Mouse (Mus musculus): ENCODE data around the gene Pptc7. TPM values are rescaled to one million over a fixed set of nuclear protein-coding genes. Genes with fewer than 3 reads are reported as not detected.

The Pptc7 gene
- polyA plus RNA-seq, 1 experiment from 2014 or later, result 7.1 TPM

DNA sequence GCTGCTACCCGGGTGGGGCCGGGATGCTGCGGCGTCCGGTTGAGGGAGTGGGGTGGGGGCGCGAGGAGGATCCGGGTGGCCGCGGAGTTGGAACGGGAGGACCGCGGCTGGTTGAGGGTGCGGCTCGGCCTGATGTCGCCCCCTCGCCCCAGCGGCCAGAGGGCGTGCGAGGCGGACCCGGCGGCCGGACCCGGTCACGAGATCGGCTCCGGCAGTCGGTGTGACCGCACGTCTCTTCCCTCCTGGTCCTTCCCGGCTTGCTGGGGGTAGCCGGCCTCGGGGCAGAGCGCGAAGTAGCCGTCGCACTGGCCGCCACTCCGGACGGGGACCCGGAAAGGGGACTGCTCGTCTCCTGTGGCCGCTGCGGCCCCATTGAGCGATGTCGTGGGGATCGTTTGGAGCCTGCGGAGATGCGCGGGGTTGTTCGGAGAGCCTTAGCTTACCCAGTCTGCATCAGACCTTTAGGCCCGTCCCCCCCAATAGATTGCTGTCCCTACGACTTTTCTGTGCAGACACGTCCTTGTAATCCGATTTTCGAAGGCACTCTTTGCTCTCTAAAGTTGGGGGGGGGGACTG is 70.4 kb downstream of the Pptc7 start:
- H3K9me3 ChIP-seq (replicated peaks; ENCODE audit: control insufficient read depth, low read length, poor library complexity, severe bottlenecking), result no peaks in the 10 kb centered on the region
- peak overlapping the region; percentile 82 for H3K27ac ChIP-seq (ENCODE audit: low read length)
- peaks cover 12% of the 10 kb centered on the region for H3K4me1 ChIP-seq (ENCODE audit: control insufficient read depth, insufficient read depth, low read length)
- H3K36me3 ChIP-seq (ENCODE audit: control insufficient read depth, insufficient read depth, low read length), result no peaks in the 10 kb centered on the region
- H3K9ac ChIP-seq (ENCODE audit: low read depth, low read length), result peak overlapping the region; percentile 73
- under 1% methylated on average over 54 of the region's 57 CpGs for WGBS
- ATAC-seq, result no peak; the same call in 1 of the 2 replicates
- H3K4me3 ChIP-seq (ENCODE audit: low read depth, low read length), result peak overlapping the region; percentile 92
- peak overlapping the region; percentile 73 for H3K4me2 ChIP-seq (ENCODE audit: low read length)
- no peaks in the 10 kb centered on the region for H3K27me3 ChIP-seq (ENCODE audit: control insufficient read depth, insufficient read depth, low read depth, low read length)

DNA sequence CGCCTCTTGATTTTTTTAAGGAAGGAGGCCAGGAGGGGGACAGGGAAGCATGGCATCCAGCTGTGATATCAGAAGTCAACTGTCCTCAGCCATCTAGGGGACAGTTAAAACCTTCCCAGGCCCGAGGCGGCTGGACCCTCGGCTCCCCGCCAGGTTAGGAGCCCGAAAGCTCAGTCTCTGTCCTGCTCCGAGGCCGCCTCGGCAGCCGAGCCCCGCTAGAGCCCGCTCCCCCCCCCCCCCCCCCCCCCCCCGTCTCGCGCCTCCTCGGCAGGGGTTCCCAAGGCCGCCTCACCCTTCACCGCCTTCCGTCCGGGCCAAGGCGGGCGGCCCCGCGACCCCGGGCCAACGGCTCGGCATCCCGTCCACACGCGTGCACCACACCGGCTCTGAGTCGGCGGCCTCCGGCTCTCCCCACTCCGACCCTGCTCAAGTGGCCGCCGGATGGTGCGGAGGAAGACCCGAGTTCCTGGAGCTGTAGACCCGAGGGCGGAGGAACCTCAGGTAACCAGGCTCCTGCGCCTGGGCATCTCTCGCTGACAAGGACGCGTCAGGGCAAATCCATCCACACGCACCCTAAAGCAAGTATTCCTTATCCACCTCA is 87.5 kb downstream of the Pptc7 start, which contains the start of gene Gpn3:
Gene Gpn3, plus strand, starts transcription at position 286 of the 601 bp plus-strand sequence.
- WGBS, result under 1% methylated on average over 28 of the region's 46 CpGs

DNA sequence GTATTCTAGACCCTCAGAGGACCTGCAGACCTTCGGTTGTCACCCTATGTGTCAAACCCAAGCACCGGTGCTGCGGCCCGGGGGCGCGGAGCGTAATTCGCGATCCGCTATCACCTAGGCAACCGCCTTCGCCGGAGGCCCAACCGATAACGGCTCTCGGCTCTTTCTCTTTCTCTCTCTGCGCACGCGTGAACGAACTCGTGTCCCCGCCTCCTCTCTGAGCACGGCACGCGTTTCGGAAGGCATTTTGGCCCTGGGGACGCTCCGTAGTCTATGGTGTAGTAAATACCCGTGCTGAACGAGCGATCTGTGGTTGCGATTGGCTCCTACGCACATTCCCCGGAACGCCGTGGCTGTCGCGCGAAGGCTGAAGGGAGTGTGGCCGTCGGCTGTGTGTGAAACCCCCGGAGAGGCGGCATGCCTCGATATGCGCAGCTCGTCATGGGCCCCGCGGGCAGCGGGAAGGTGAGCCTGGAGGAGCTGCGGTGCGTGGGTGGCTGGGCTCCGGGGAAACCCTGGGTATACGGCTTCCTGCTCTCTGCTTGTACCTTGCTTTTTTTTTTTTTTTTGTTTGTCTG is 88.1 kb downstream of the Pptc7 start, which contains the start of gene Fam216a:
Gene Fam216a, minus strand, starts transcription at position 173 of the 578 bp plus-strand sequence.
- Histone ChIP-seq H3K4me2 (ENCODE audit: low read length) (peak within 1 kb of the TSS; percentile 76), H3K36me3 (ENCODE audit: control insufficient read depth, insufficient read depth, low read length) (0 out of 2 replicates have a peak, but pooled peaks cover 4% of the 10 kb centered on the region), H3K27me3 (ENCODE audit: control insufficient read depth, insufficient read depth, low read depth, low read length) (no peaks in the 10 kb centered on the region), H3K4me1 (ENCODE audit: control insufficient read depth, insufficient read depth, low read length) (peaks cover 17% of the 10 kb centered on the region), H3K4me3 (ENCODE audit: low read depth, low read length) (peak within 1 kb of the TSS; percentile 87), H3K9ac (ENCODE audit: low read depth, low read length) (peak within 1 kb of the TSS; percentile 88), H3K9me3 (replicated peaks; ENCODE audit: control insufficient read depth, low read length, poor library complexity, severe bottlenecking) (no peaks in the 10 kb centered on the region), H3K27ac (ENCODE audit: low read length) (peak within 1 kb of the TSS; percentile 97)
- WGBS, result under 1% methylated on average over 53 of the region's 53 CpGs
- peak; percentile 94 for ATAC-seq

More for the DNA sequence above, 87.5 kb downstream of the Pptc7 start, which contains the start of gene Gpn3:
- H3K27ac ChIP-seq (ENCODE audit: low read length), result peak within 1 kb of the TSS; percentile 97
- H3K36me3 ChIP-seq (ENCODE audit: control insufficient read depth, insufficient read depth, low read length), result peaks cover 6% of the 10 kb centered on the region; the same call in 1 of the 2 replicates
- ATAC-seq, result peak; percentile 82
- peak within 1 kb of the TSS; percentile 88 for H3K9ac ChIP-seq (ENCODE audit: low read depth, low read length)
- H3K4me1 ChIP-seq (ENCODE audit: control insufficient read depth, insufficient read depth, low read length), result peaks cover 17% of the 10 kb centered on the region
- no peaks in the 10 kb centered on the region for H3K9me3 ChIP-seq (replicated peaks; ENCODE audit: control insufficient read depth, low read length, poor library complexity, severe bottlenecking)
- H3K4me3 ChIP-seq (ENCODE audit: low read depth, low read length), result peak within 1 kb of the TSS; percentile 87
- no peaks in the 10 kb centered on the region for H3K27me3 ChIP-seq (ENCODE audit: control insufficient read depth, insufficient read depth, low read depth, low read length)
- peak within 1 kb of the TSS; percentile 76 for H3K4me2 ChIP-seq (ENCODE audit: low read length)

DNA sequence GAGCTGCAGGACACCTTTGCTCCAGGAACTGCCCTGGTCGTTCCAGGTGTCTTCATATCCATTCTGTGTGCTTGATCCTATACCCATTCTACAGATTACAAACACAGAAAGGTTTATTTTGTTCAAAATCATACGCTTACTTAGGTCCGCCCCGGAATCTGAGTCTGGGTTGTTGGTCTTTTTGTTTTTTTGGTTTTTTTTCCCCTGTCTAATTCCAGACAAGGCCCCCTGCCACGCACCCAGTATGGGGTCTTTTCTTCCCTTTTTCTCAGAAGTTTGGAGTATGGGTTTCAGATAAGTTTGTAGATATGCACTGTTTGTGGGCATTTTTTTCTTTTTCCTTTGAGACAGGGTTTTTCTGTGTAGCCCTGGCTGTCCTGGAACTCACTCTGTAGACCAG is 88.7 kb downstream of the Pptc7 start:
- Histone ChIP-seq H3K4me2 (ENCODE audit: low read length) (peak overlapping the region; percentile 76), H3K9me3 (replicated peaks; ENCODE audit: control insufficient read depth, low read length, poor library complexity, severe bottlenecking) (no peaks in the 10 kb centered on the region), H3K36me3 (ENCODE audit: control insufficient read depth, insufficient read depth, low read length) (0 out of 2 replicates have a peak, but pooled peaks cover under 1% of the 10 kb centered on the region), H3K27ac (ENCODE audit: low read length) (peak overlapping the region; percentile 97), H3K4me3 (ENCODE audit: low read depth, low read length) (peak overlapping the region; percentile 87), H3K4me1 (ENCODE audit: control insufficient read depth, insufficient read depth, low read length) (peaks cover 17% of the 10 kb centered on the region), H3K27me3 (ENCODE audit: control insufficient read depth, insufficient read depth, low read depth, low read length) (no peaks in the 10 kb centered on the region), H3K9ac (ENCODE audit: low read depth, low read length) (peak overlapping the region; percentile 65)
- WGBS, result 7% methylated on average over 5 of the region's 5 CpGs
- 0 out of 2 replicates have a peak, but pooled peaks have one; percentile 3 for ATAC-seq

Other genes with a start within 250 kb of the Pptc7 start
- 20.1 and 20.2 TPM in 2 replicates for gene Cux2, start 234.3 kb upstream of the Pptc7 start, polyA plus RNA-seq (2015; fragmentation: Nextera tagmentation; extraction: Ambion mirVana)
- 1.6 and 2.4 TPM in 2 replicates for gene Myl2, start 183.4 kb upstream of the Pptc7 start, polyA plus RNA-seq (2015; fragmentation: Nextera tagmentation; extraction: Ambion mirVana)
- 0.24 and 0.25 TPM in 2 replicates for gene Ccdc63, start 143.5 kb upstream of the Pptc7 start, polyA plus RNA-seq (2015; fragmentation: Nextera tagmentation; extraction: Ambion mirVana)
- gene Ppp1cc, start 126.1 kb upstream of the Pptc7 start, polyA plus RNA-seq (2015; fragmentation: Nextera tagmentation; extraction: Ambion mirVana), result 188 and 193 TPM in 2 replicates
- gene Hvcn1, start 77.6 kb upstream of the Pptc7 start, polyA plus RNA-seq (2015; fragmentation: Nextera tagmentation; extraction: Ambion mirVana), result 1.7 and 1.8 TPM in 2 replicates
- gene Tctn1, start 19.9 kb upstream of the Pptc7 start, polyA plus RNA-seq (2015; fragmentation: Nextera tagmentation; extraction: Ambion mirVana), result 5.4 and 7.3 TPM in 2 replicates
- 23.9 and 28.9 TPM in 2 replicates for gene Rad9b, start 69.9 kb downstream of the Pptc7 start, polyA plus RNA-seq (2015; fragmentation: Nextera tagmentation; extraction: Ambion mirVana)
- gene Vps29, start 70.0 kb downstream of the Pptc7 start, polyA plus RNA-seq (2015; fragmentation: Nextera tagmentation; extraction: Ambion mirVana), result 320 and 347 TPM in 2 replicates
- gene Gpn3, start 87.5 kb downstream of the Pptc7 start, polyA plus RNA-seq (2015; fragmentation: Nextera tagmentation; extraction: Ambion mirVana), result 42.3 and 42.7 TPM in 2 replicates
- 135 and 139 TPM in 2 replicates for gene Fam216a, start 88.0 kb downstream of the Pptc7 start, polyA plus RNA-seq (2015; fragmentation: Nextera tagmentation; extraction: Ambion mirVana)
- 168 and 172 TPM in 2 replicates for gene Arpc3, start 107.5 kb downstream of the Pptc7 start, polyA plus RNA-seq (2015; fragmentation: Nextera tagmentation; extraction: Ambion mirVana)
- 44.3 and 45.9 TPM in 2 replicates for gene Anapc7, start 137.3 kb downstream of the Pptc7 start, polyA plus RNA-seq (2015; fragmentation: Nextera tagmentation; extraction: Ambion mirVana)
- gene Atp2a2, start 217.9 kb downstream of the Pptc7 start, polyA plus RNA-seq (2015; fragmentation: Nextera tagmentation; extraction: Ambion mirVana), result 44.4 and 45.6 TPM in 2 replicates